Mouse (Mus musculus) heart, adult 2 months (tissue): ENCODE measurements around the gene Lgi4. TPM values are rescaled to one million over a fixed set of nuclear protein-coding genes. Genes with fewer than 3 reads are reported as not detected.

Source experiments
- DNase-seq, 2 experiments: peaks; one replicate each; pipeline ENCODE4 v3.0.0; 2021
- H3K27ac ChIP-seq: fragments of 200-600 bp; 2 replicates; pipeline ENCODE4 v1.8.1; 2022
- H3K27me3 ChIP-seq: fragments of 200-500 bp; 2 replicates; pipeline ENCODE4 v1.6.1; 2012; ENCODE audit warnings: mild to moderate bottlenecking, low read length, inconsistent platforms, mixed read lengths; ENCODE audit not compliant: control insufficient read depth, insufficient read depth
- H3K36me3 ChIP-seq: fragments of 200-500 bp; 2 replicates; pipeline ENCODE4 v1.6.1; 2012; ENCODE audit warnings: low read length, inconsistent platforms; ENCODE audit not compliant: control insufficient read depth, insufficient read depth
- H3K4me1 ChIP-seq: fragments of 200-500 bp; 2 replicates; pipeline ENCODE4 v1.6.1; 2011; ENCODE audit warnings: low read length; ENCODE audit not compliant: control insufficient read depth, insufficient read depth
- H3K4me3 ChIP-seq: fragments of 200-600 bp; 2 replicates; pipeline ENCODE4 v1.8.1; 2022
- H3K79me2 ChIP-seq: fragments of 200-500 bp; replicated peaks from 2 replicates; pipeline ENCODE4 v1.6.1; 2012; ENCODE audit warnings: mild to moderate bottlenecking, inconsistent platforms, low read length, moderate library complexity, mixed read lengths; ENCODE audit not compliant: control insufficient read depth, insufficient read depth
- H3K9ac ChIP-seq: fragments of 200-500 bp; 2 replicates; pipeline ENCODE4 v1.6.1; 2012; ENCODE audit warnings: low read depth, mild to moderate bottlenecking, control low read depth, inconsistent platforms, low read length, mixed read lengths
- CTCF ChIP-seq: fragments of 200-600 bp; IDR thresholded peaks from 2 replicates; pipeline ENCODE4 v1.8.1; 2022; ENCODE audit warnings: antibody characterized with exemption, mild to moderate bottlenecking, moderate library complexity
- EP300 ChIP-seq: fragments of 200-500 bp; IDR thresholded peaks from 2 replicates; pipeline ENCODE4 v1.6.1; 2011; ENCODE audit warnings: low read depth, low read length, control low read depth; ENCODE audit not compliant: insufficient read depth
- POLR2A ChIP-seq: fragments of 200-500 bp; IDR thresholded peaks from 2 replicates; pipeline ENCODE4 v1.6.1; 2011; ENCODE audit warnings: mild to moderate bottlenecking, low read depth, low read length, control low read depth; ENCODE audit not compliant: insufficient read depth
- WGBS: fragments of 180-500 bp; shearing (Covaris S2); methylation state at CpG from one replicate; pipeline ENCODE4 v1.1.7; 2018; 5-methylcytosine and 5-hydroxymethylcytosine counted together
- intact Hi-C: fragments of 180-260 bp; cut with DNase I; formaldehyde crosslinking; loops from one replicate; pipeline ENCODE4 v1.15.1; 2025
- polyA plus RNA-seq: library from polyadenylated mRNA; depleted of rRNA; stranded (reverse); fragments of >200 nt; gene quantifications from 2 replicates; pipeline ENCODE4 v1.2.3, GENCODE M21; 2012
- total RNA-seq, 2 experiments: library from RNA; stranded (reverse); gene quantifications; 2 replicates each; pipeline ENCODE4 v1.2.3; 2021

Lgi4 gene
- total and polyA plus RNA-seq, 3 experiments = 3.8 to 5.4 (median 3.9) TPM

GRCm38 (mm10) chr7:31033409-31034165, 25.6 kb upstream of the Lgi4 start:
- Histone ChIP-seq H3K9ac (no peak overlapping the region; the same call in 1 of the 2 replicates), H3K27ac (peak overlapping the region; percentile 17; the same call in 1 of the 2 replicates), H3K27me3 (no peaks in the 10 kb centered on the region), H3K79me2 (no peaks in the 10 kb centered on the region), H3K4me1 (peaks cover 5% of the 10 kb centered on the region), H3K4me3 (no peak overlapping the region), H3K36me3 (no peaks in the 10 kb centered on the region)
- TF ChIP-seq EP300 = no peak
- TF ChIP-seq CTCF = no peak
- no peak for TF ChIP-seq POLR2A
- WGBS = 56% methylated on average over 9 of the region's 9 CpGs
- peak in 1 of 2 experiments; percentile 44 for DNase-seq
- intact Hi-C loops = no loop called here

- DNase-seq = peak; percentile 27 to 32
- whole genome bisulfite sequencing = 64% methylated on average over 11 of the region's 11 CpGs
- no peak overlapping the region for H3K27ac ChIP-seq
Observed at GRCm38 (mm10) chr7:31034789-31035188, 24.4 kb upstream of the Lgi4 start.

GRCm38 (mm10) chr7:31035291-31035690, 23.9 kb upstream of the Lgi4 start:
- DNase-seq = no peak
- H3K27ac ChIP-seq = no peak overlapping the region
- 83% methylated on average over 11 of the region's 11 CpGs for WGBS
- no peaks in the 10 kb centered on the region for H3K27me3 ChIP-seq
- H3K79me2 ChIP-seq = no peaks in the 10 kb centered on the region
- no peaks in the 10 kb centered on the region for H3K36me3 ChIP-seq
- no peak overlapping the region for H3K9ac ChIP-seq
- peaks cover 5% of the 10 kb centered on the region for H3K4me1 ChIP-seq
- intact Hi-C loops = no loop called here
- no peak overlapping the region for H3K4me3 ChIP-seq
- TF ChIP-seq POLR2A (no peak), CTCF (no peak), EP300 (no peak)

More at GRCm38 (mm10) chr7:31034789-31035188, 24.4 kb upstream of the Lgi4 start:
- Histone ChIP-seq H3K27me3 (no peaks in the 10 kb centered on the region), H3K9ac (no peak overlapping the region), H3K36me3 (no peaks in the 10 kb centered on the region), H3K79me2 (no peaks in the 10 kb centered on the region), H3K4me3 (no peak overlapping the region), H3K4me1 (peaks cover 5% of the 10 kb centered on the region)
- TF ChIP-seq POLR2A (no peak), EP300 (no peak), CTCF (peak; percentile 50)
- intact Hi-C loops = no loop called here

- DNase-seq = no peak
- H3K27me3 ChIP-seq = no peaks in the 10 kb centered on the region
- no peaks in the 10 kb centered on the region for H3K79me2 ChIP-seq
- peaks cover 5% of the 10 kb centered on the region for H3K4me1 ChIP-seq
- intact Hi-C loops = no loop called here
- no peak overlapping the region for H3K4me3 ChIP-seq
- WGBS = 74% methylated on average over 7 of the region's 7 CpGs
- H3K27ac ChIP-seq = no peak overlapping the region
- no peaks in the 10 kb centered on the region for H3K36me3 ChIP-seq
- H3K9ac ChIP-seq = no peak overlapping the region
- no peak for TF ChIP-seq POLR2A
- no peak for TF ChIP-seq CTCF
- no peak for TF ChIP-seq EP300
Observed at GRCm38 (mm10) chr7:31036917-31037316, 22.2 kb upstream of the Lgi4 start.

GRCm38 (mm10) chr7:31037675-31038074, 21.5 kb upstream of the Lgi4 start:
- no peak overlapping the region for H3K27ac ChIP-seq
- DNase-seq = no peak
- H3K9ac ChIP-seq = no peak overlapping the region
- TF ChIP-seq POLR2A (no peak), CTCF (no peak), EP300 (no peak)
- intact Hi-C loops = no loop called here
- no peak overlapping the region for H3K4me3 ChIP-seq
- H3K79me2 ChIP-seq = no peaks in the 10 kb centered on the region
- peaks cover 7% of the 10 kb centered on the region for H3K4me1 ChIP-seq
- H3K27me3 ChIP-seq = no peaks in the 10 kb centered on the region
- 49% methylated on average over 2 of the region's 2 CpGs for WGBS
- H3K36me3 ChIP-seq = no peaks in the 10 kb centered on the region

GRCm38 (mm10) chr7:31039011-31039410, 20.1 kb upstream of the Lgi4 start:
- no peak overlapping the region for H3K27ac ChIP-seq
- no peaks in the 10 kb centered on the region for H3K36me3 ChIP-seq
- H3K9ac ChIP-seq = no peak overlapping the region
- no peak for TF ChIP-seq CTCF
- TF ChIP-seq POLR2A = no peak
- no peak for TF ChIP-seq EP300
- H3K4me3 ChIP-seq = no peak overlapping the region
- WGBS = 95% methylated on average over 4 of the region's 4 CpGs
- H3K79me2 ChIP-seq = no peaks in the 10 kb centered on the region
- intact Hi-C loops = no loop called here
- H3K27me3 ChIP-seq = no peaks in the 10 kb centered on the region
- H3K4me1 ChIP-seq = peaks cover 2% of the 10 kb centered on the region
- DNase-seq = no peak
